Mouse (Mus musculus) embryonic fibroblast, embryonic 13.5 days (primary cell): ENCODE measurements around the gene Mtcl1.

ENCODE experiments used
- CTCF ChIP-seq: IDR thresholded peaks from 2 replicates; pipeline ENCODE4 v1.5.1; 2011; ENCODE audit warnings: mild to moderate bottlenecking, control low read depth, low read length, moderate library complexity, borderline replicate concordance; ENCODE audit not compliant: insufficient read depth
- POLR2A ChIP-seq: IDR thresholded peaks from 2 replicates; pipeline ENCODE4 v1.6.1; 2011; ENCODE audit warnings: low read depth, mild to moderate bottlenecking, control low read depth, low read length, moderate library complexity

DNA sequence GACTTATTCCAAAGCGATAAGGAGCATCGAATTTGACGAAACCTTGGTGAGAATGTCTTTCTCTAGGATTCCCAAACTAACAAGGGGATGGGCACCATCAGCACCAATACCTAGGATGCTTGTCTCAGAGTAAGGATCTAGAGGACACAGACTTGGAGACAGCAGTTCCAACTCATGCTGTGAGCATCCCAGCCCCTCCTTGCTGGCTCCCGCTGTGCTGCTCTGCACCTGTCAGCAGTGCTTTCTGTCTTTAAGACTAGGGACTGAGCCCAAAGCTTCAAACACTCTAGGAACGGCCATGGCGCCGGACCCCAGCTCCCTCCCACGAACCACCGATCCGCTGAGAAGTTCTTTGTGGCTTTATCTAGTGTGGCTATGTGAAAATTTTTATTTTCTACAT is 114.0 kb downstream of the Mtcl1 start:
- TF ChIP-seq CTCF, result no peak
- no peak for TF ChIP-seq POLR2A
